Mouse (Mus musculus): ENCODE measurements around the gene Grifin. TPM values are rescaled to one million over a fixed set of nuclear protein-coding genes. Genes with fewer than 3 reads are reported as not detected.

The Grifin gene
- polyA plus RNA-seq, 1 experiment from 2014 or later = 0.36 TPM

GRCm38 (mm10) chr5:140596927-140597588, 32.2 kb upstream of the Grifin start:
- no peak; the same call in 1 of the 2 replicates for ATAC-seq
- Histone ChIP-seq H3K36me3 (ENCODE audit: control insufficient read depth, insufficient read depth, low read length) (no peaks in the 10 kb centered on the region), H3K9me3 (ENCODE audit: control insufficient read depth, low read length) (no peaks in the 10 kb centered on the region), H3K27ac (ENCODE audit: low read depth, low read length) (no peak overlapping the region), H3K4me2 (ENCODE audit: low read length) (no peak overlapping the region), H3K9ac (ENCODE audit: low read depth, low read length) (no peak overlapping the region), H3K4me1 (ENCODE audit: control insufficient read depth, insufficient read depth, low read depth, low read length) (no peaks in the 10 kb centered on the region), H3K4me3 (ENCODE audit: low read length) (no peak overlapping the region), H3K27me3 (replicated peaks; ENCODE audit: control insufficient read depth, insufficient read depth, low read length) (no peaks in the 10 kb centered on the region)
- WGBS = 70% methylated on average over 18 of the region's 18 CpGs

GRCm38 (mm10) chr5:140596426-140596825, 31.6 kb upstream of the Grifin start:
- Histone ChIP-seq H3K4me3 (ENCODE audit: low read length) (no peak overlapping the region), H3K36me3 (ENCODE audit: control insufficient read depth, insufficient read depth, low read length) (no peaks in the 10 kb centered on the region), H3K9ac (ENCODE audit: low read depth, low read length) (no peak overlapping the region), H3K4me2 (ENCODE audit: low read length) (no peak overlapping the region), H3K9me3 (ENCODE audit: control insufficient read depth, low read length) (no peaks in the 10 kb centered on the region), H3K27me3 (replicated peaks; ENCODE audit: control insufficient read depth, insufficient read depth, low read length) (no peaks in the 10 kb centered on the region), H3K4me1 (ENCODE audit: control insufficient read depth, insufficient read depth, low read depth, low read length) (no peaks in the 10 kb centered on the region), H3K27ac (ENCODE audit: low read depth, low read length) (no peak overlapping the region)
- no peak for ATAC-seq
- 76% methylated on average over 3 of the region's 3 CpGs for WGBS

- no peaks in the 10 kb centered on the region for H3K4me1 ChIP-seq (ENCODE audit: control insufficient read depth, insufficient read depth, low read depth, low read length)
- no peak overlapping the region for H3K27ac ChIP-seq (ENCODE audit: low read depth, low read length)
- H3K4me3 ChIP-seq (ENCODE audit: low read length) = no peak overlapping the region
- WGBS = 73% methylated on average over 5 of the region's 5 CpGs
- no peak overlapping the region for H3K9ac ChIP-seq (ENCODE audit: low read depth, low read length)
- no peaks in the 10 kb centered on the region for H3K36me3 ChIP-seq (ENCODE audit: control insufficient read depth, insufficient read depth, low read length)
- no peak for ATAC-seq
- H3K4me2 ChIP-seq (ENCODE audit: low read length) = no peak overlapping the region
- H3K9me3 ChIP-seq (ENCODE audit: control insufficient read depth, low read length) = no peaks in the 10 kb centered on the region
- H3K27me3 ChIP-seq (replicated peaks; ENCODE audit: control insufficient read depth, insufficient read depth, low read length) = no peaks in the 10 kb centered on the region
Measured at GRCm38 (mm10) chr5:140594846-140595245, 30.0 kb upstream of the Grifin start.

- Histone ChIP-seq H3K9ac (ENCODE audit: low read depth, low read length) (no peak overlapping the region), H3K4me2 (ENCODE audit: low read length) (no peak overlapping the region), H3K27ac (ENCODE audit: low read depth, low read length) (no peak overlapping the region), H3K27me3 (replicated peaks; ENCODE audit: control insufficient read depth, insufficient read depth, low read length) (no peaks in the 10 kb centered on the region), H3K4me1 (ENCODE audit: control insufficient read depth, insufficient read depth, low read depth, low read length) (peaks cover under 1% of the 10 kb centered on the region), H3K36me3 (ENCODE audit: control insufficient read depth, insufficient read depth, low read length) (no peaks in the 10 kb centered on the region), H3K4me3 (ENCODE audit: low read length) (no peak overlapping the region), H3K9me3 (ENCODE audit: control insufficient read depth, low read length) (no peaks in the 10 kb centered on the region)
- 91% methylated on average over 16 of the region's 16 CpGs for WGBS
- ATAC-seq = no peak
Measured at GRCm38 (mm10) chr5:140589082-140589774, 24.4 kb upstream of the Grifin start.

GRCm38 (mm10) chr5:140583732-140584368, 19.0 kb upstream of the Grifin start:
- no peaks in the 10 kb centered on the region for H3K27me3 ChIP-seq (replicated peaks; ENCODE audit: control insufficient read depth, insufficient read depth, low read length)
- H3K4me1 ChIP-seq (ENCODE audit: control insufficient read depth, insufficient read depth, low read depth, low read length) = peaks cover 21% of the 10 kb centered on the region
- peak; percentile 84 for ATAC-seq
- 17% methylated on average over 6 of the region's 6 CpGs for WGBS
- no peak overlapping the region for H3K4me3 ChIP-seq (ENCODE audit: low read length)
- peak overlapping the region; percentile 41; the same call in 1 of the 2 replicates for H3K9ac ChIP-seq (ENCODE audit: low read depth, low read length)
- H3K27ac ChIP-seq (ENCODE audit: low read depth, low read length) = peak overlapping the region; percentile 23
- H3K36me3 ChIP-seq (ENCODE audit: control insufficient read depth, insufficient read depth, low read length) = no peaks in the 10 kb centered on the region
- H3K4me2 ChIP-seq (ENCODE audit: low read length) = no peak overlapping the region
- H3K9me3 ChIP-seq (ENCODE audit: control insufficient read depth, low read length) = no peaks in the 10 kb centered on the region

- Histone ChIP-seq H3K4me2 (ENCODE audit: low read length) (no peak overlapping the region), H3K27ac (ENCODE audit: low read depth, low read length) (peak overlapping the region; percentile 23; the same call in 1 of the 2 replicates), H3K9me3 (ENCODE audit: control insufficient read depth, low read length) (no peaks in the 10 kb centered on the region), H3K27me3 (replicated peaks; ENCODE audit: control insufficient read depth, insufficient read depth, low read length) (no peaks in the 10 kb centered on the region), H3K36me3 (ENCODE audit: control insufficient read depth, insufficient read depth, low read length) (no peaks in the 10 kb centered on the region), H3K9ac (ENCODE audit: low read depth, low read length) (peak overlapping the region; percentile 41; the same call in 1 of the 2 replicates), H3K4me3 (ENCODE audit: low read length) (no peak overlapping the region), H3K4me1 (ENCODE audit: control insufficient read depth, insufficient read depth, low read depth, low read length) (peaks cover 21% of the 10 kb centered on the region)
- peak; percentile 28; the same call in 1 of the 2 replicates for ATAC-seq
- WGBS = 17% methylated on average over 8 of the region's 8 CpGs
Measured at GRCm38 (mm10) chr5:140582995-140583731, 18.3 kb upstream of the Grifin start.

- peaks cover 21% of the 10 kb centered on the region for H3K4me1 ChIP-seq (ENCODE audit: control insufficient read depth, insufficient read depth, low read depth, low read length)
Measured at GRCm38 (mm10) chr5:140581569-140581968, 16.7 kb upstream of the Grifin start.

GRCm38 (mm10) chr5:140579771-140580170, 14.9 kb upstream of the Grifin start:
- peak overlapping the region; percentile 11; the same call in 1 of the 2 replicates for H3K9ac ChIP-seq (ENCODE audit: low read depth, low read length)
- peak; percentile 66 for ATAC-seq
- WGBS = 13% methylated on average over 6 of the region's 6 CpGs
- peaks cover 21% of the 10 kb centered on the region for H3K4me1 ChIP-seq (ENCODE audit: control insufficient read depth, insufficient read depth, low read depth, low read length)
- H3K27ac ChIP-seq (ENCODE audit: low read depth, low read length) = no peak overlapping the region
- H3K4me3 ChIP-seq (ENCODE audit: low read length) = no peak overlapping the region
- no peaks in the 10 kb centered on the region for H3K27me3 ChIP-seq (replicated peaks; ENCODE audit: control insufficient read depth, insufficient read depth, low read length)
- H3K36me3 ChIP-seq (ENCODE audit: control insufficient read depth, insufficient read depth, low read length) = no peaks in the 10 kb centered on the region
- H3K9me3 ChIP-seq (ENCODE audit: control insufficient read depth, low read length) = no peaks in the 10 kb centered on the region
- no peak overlapping the region for H3K4me2 ChIP-seq (ENCODE audit: low read length)

More at GRCm38 (mm10) chr5:140581569-140581968, 16.7 kb upstream of the Grifin start:
- no peak overlapping the region for H3K4me3 ChIP-seq (ENCODE audit: low read length)
- no peaks in the 10 kb centered on the region for H3K9me3 ChIP-seq (ENCODE audit: control insufficient read depth, low read length)
- no peak for ATAC-seq
- no peaks in the 10 kb centered on the region for H3K27me3 ChIP-seq (replicated peaks; ENCODE audit: control insufficient read depth, insufficient read depth, low read length)
- WGBS = 13% methylated on average over 5 of the region's 5 CpGs
- H3K9ac ChIP-seq (ENCODE audit: low read depth, low read length) = no peak overlapping the region
- no peaks in the 10 kb centered on the region for H3K36me3 ChIP-seq (ENCODE audit: control insufficient read depth, insufficient read depth, low read length)
- H3K27ac ChIP-seq (ENCODE audit: low read depth, low read length) = no peak overlapping the region
- H3K4me2 ChIP-seq (ENCODE audit: low read length) = no peak overlapping the region
